Mouse (Mus musculus): ENCODE results near the gene Msi2. TPM values are rescaled to one million over a fixed set of nuclear protein-coding genes. Genes with fewer than 3 reads are reported as not detected.
A peak's percentile ranks its signal among the peaks of the same experiment; 100 is the strongest.

Gene Msi2
- polyA plus RNA-seq, 1 experiment from 2014 or later = 33.1 TPM

GRCm38 (mm10) chr11:88381145-88381909 is 337.0 kb downstream of the Msi2 start:
- no peak overlapping the region for H3K4me2 ChIP-seq (ENCODE audit: low read length)
- no peak overlapping the region for H3K9ac ChIP-seq (replicated peaks; ENCODE audit: low read length)
- H3K36me3 ChIP-seq (ENCODE audit: control insufficient read depth, insufficient read depth, low read length) = peaks cover 25% of the 10 kb centered on the region
- no peaks in the 10 kb centered on the region for H3K27me3 ChIP-seq (ENCODE audit: control insufficient read depth, insufficient read depth, low read length)
- H3K4me1 ChIP-seq (ENCODE audit: control insufficient read depth, insufficient read depth, low read length) = peaks cover 36% of the 10 kb centered on the region
- H3K27ac ChIP-seq (replicated peaks; ENCODE audit: low read depth, low read length) = peak overlapping the region; percentile 52
- WGBS = 67% methylated on average over 11 of the region's 14 CpGs
- H3K4me3 ChIP-seq (replicated peaks; ENCODE audit: low read depth, low read length) = no peak overlapping the region
- H3K9me3 ChIP-seq (ENCODE audit: control insufficient read depth, low read length) = no peaks in the 10 kb centered on the region
- DNase-seq (no peak), ATAC-seq (ENCODE audit: low FRiP score, low TSS enrichment) (no peak)

GRCm38 (mm10) chr11:88379635-88380034 is 338.7 kb downstream of the Msi2 start:
- no peaks in the 10 kb centered on the region for H3K9me3 ChIP-seq (ENCODE audit: control insufficient read depth, low read length)
- WGBS = 70% methylated on average over 2 of the region's 2 CpGs
- ATAC-seq (ENCODE audit: low FRiP score, low TSS enrichment) (no peak), DNase-seq (no peak)
- H3K27ac ChIP-seq (replicated peaks; ENCODE audit: low read depth, low read length) = peak overlapping the region; percentile 71; the same call in 1 of the 2 replicates
- peaks cover 14% of the 10 kb centered on the region for H3K36me3 ChIP-seq (ENCODE audit: control insufficient read depth, insufficient read depth, low read length)
- H3K27me3 ChIP-seq (ENCODE audit: control insufficient read depth, insufficient read depth, low read length) = no peaks in the 10 kb centered on the region
- H3K4me2 ChIP-seq (ENCODE audit: low read length) = no peak overlapping the region
- H3K9ac ChIP-seq (replicated peaks; ENCODE audit: low read length) = no peak overlapping the region
- peaks cover 48% of the 10 kb centered on the region for H3K4me1 ChIP-seq (ENCODE audit: control insufficient read depth, insufficient read depth, low read length)
- no peak overlapping the region for H3K4me3 ChIP-seq (replicated peaks; ENCODE audit: low read depth, low read length)

- H3K4me1 ChIP-seq (ENCODE audit: control insufficient read depth, insufficient read depth, low read length) = peaks cover 48% of the 10 kb centered on the region
Observed at GRCm38 (mm10) chr11:88378686-88379339, 339.5 kb downstream of the Msi2 start.

GRCm38 (mm10) chr11:88372589-88372988 is 345.7 kb downstream of the Msi2 start:
- Histone ChIP-seq H3K9ac (replicated peaks; ENCODE audit: low read length) (no peak overlapping the region), H3K27me3 (ENCODE audit: control insufficient read depth, insufficient read depth, low read length) (no peaks in the 10 kb centered on the region), H3K36me3 (ENCODE audit: control insufficient read depth, insufficient read depth, low read length) (0 out of 2 replicates have a peak, but pooled peaks cover 2% of the 10 kb centered on the region), H3K27ac (replicated peaks; ENCODE audit: low read depth, low read length) (peak overlapping the region; percentile 49; the same call in 1 of the 2 replicates), H3K4me2 (ENCODE audit: low read length) (no peak overlapping the region), H3K4me1 (ENCODE audit: control insufficient read depth, insufficient read depth, low read length) (peaks cover 23% of the 10 kb centered on the region), H3K4me3 (replicated peaks; ENCODE audit: low read depth, low read length) (no peak overlapping the region), H3K9me3 (ENCODE audit: control insufficient read depth, low read length) (no peaks in the 10 kb centered on the region)
- DNase-seq (no peak), ATAC-seq (ENCODE audit: low FRiP score, low TSS enrichment) (no peak)
- 70% methylated on average over 4 of the region's 4 CpGs for WGBS

More at GRCm38 (mm10) chr11:88378686-88379339, 339.5 kb downstream of the Msi2 start:
- Histone ChIP-seq H3K4me2 (ENCODE audit: low read length) (no peak overlapping the region), H3K4me3 (replicated peaks; ENCODE audit: low read depth, low read length) (no peak overlapping the region), H3K36me3 (ENCODE audit: control insufficient read depth, insufficient read depth, low read length) (peaks cover 11% of the 10 kb centered on the region), H3K9me3 (ENCODE audit: control insufficient read depth, low read length) (no peaks in the 10 kb centered on the region), H3K27me3 (ENCODE audit: control insufficient read depth, insufficient read depth, low read length) (no peaks in the 10 kb centered on the region), H3K27ac (replicated peaks; ENCODE audit: low read depth, low read length) (peak overlapping the region; percentile 71), H3K9ac (replicated peaks; ENCODE audit: low read length) (no peak overlapping the region)
- DNase-seq (peak; percentile 71), ATAC-seq (ENCODE audit: low FRiP score, low TSS enrichment) (peak; percentile 55; the same call in 1 of the 2 replicates)
- WGBS = 11% methylated on average over 9 of the region's 9 CpGs

GRCm38 (mm10) chr11:88369898-88370297 is 348.4 kb downstream of the Msi2 start:
- Histone ChIP-seq H3K9me3 (ENCODE audit: control insufficient read depth, low read length) (no peaks in the 10 kb centered on the region), H3K27me3 (ENCODE audit: control insufficient read depth, insufficient read depth, low read length) (no peaks in the 10 kb centered on the region), H3K9ac (replicated peaks; ENCODE audit: low read length) (no peak overlapping the region), H3K36me3 (ENCODE audit: control insufficient read depth, insufficient read depth, low read length) (peaks cover 12% of the 10 kb centered on the region; the same call in 1 of the 2 replicates), H3K4me3 (replicated peaks; ENCODE audit: low read depth, low read length) (no peak overlapping the region), H3K4me1 (ENCODE audit: control insufficient read depth, insufficient read depth, low read length) (0 out of 2 replicates have a peak, but pooled peaks cover 7% of the 10 kb centered on the region), H3K4me2 (ENCODE audit: low read length) (no peak overlapping the region), H3K27ac (replicated peaks; ENCODE audit: low read depth, low read length) (peak overlapping the region; percentile 37; the same call in 1 of the 2 replicates)
- WGBS = 75% methylated on average over 3 of the region's 3 CpGs
- no peak for ATAC-seq (ENCODE audit: low FRiP score, low TSS enrichment)
- no peak for DNase-seq

GRCm38 (mm10) chr11:88367501-88367900 is 350.8 kb downstream of the Msi2 start:
- Histone ChIP-seq H3K4me1 (ENCODE audit: control insufficient read depth, insufficient read depth, low read length) (0 out of 2 replicates have a peak, but pooled peaks cover under 1% of the 10 kb centered on the region), H3K9ac (replicated peaks; ENCODE audit: low read length) (no peak overlapping the region), H3K4me3 (replicated peaks; ENCODE audit: low read depth, low read length) (no peak overlapping the region), H3K27ac (replicated peaks; ENCODE audit: low read depth, low read length) (no peak overlapping the region), H3K9me3 (ENCODE audit: control insufficient read depth, low read length) (no peaks in the 10 kb centered on the region), H3K27me3 (ENCODE audit: control insufficient read depth, insufficient read depth, low read length) (no peaks in the 10 kb centered on the region), H3K4me2 (ENCODE audit: low read length) (no peak overlapping the region), H3K36me3 (ENCODE audit: control insufficient read depth, insufficient read depth, low read length) (peaks cover 12% of the 10 kb centered on the region)
- DNase-seq (no peak), ATAC-seq (ENCODE audit: low FRiP score, low TSS enrichment) (no peak)
- WGBS = 86% methylated on average over 4 of the region's 4 CpGs

- peak overlapping the region; percentile 33; the same call in 1 of the 2 replicates for H3K27ac ChIP-seq (replicated peaks; ENCODE audit: low read depth, low read length)
- H3K4me3 ChIP-seq (replicated peaks; ENCODE audit: low read depth, low read length) = no peak overlapping the region
- no peaks in the 10 kb centered on the region for H3K4me1 ChIP-seq (ENCODE audit: control insufficient read depth, insufficient read depth, low read length)
- no peaks in the 10 kb centered on the region for H3K9me3 ChIP-seq (ENCODE audit: control insufficient read depth, low read length)
- H3K9ac ChIP-seq (replicated peaks; ENCODE audit: low read length) = no peak overlapping the region
- DNase-seq (no peak), ATAC-seq (ENCODE audit: low FRiP score, low TSS enrichment) (no peak)
- H3K27me3 ChIP-seq (ENCODE audit: control insufficient read depth, insufficient read depth, low read length) = no peaks in the 10 kb centered on the region
- 94% methylated on average over 2 of the region's 2 CpGs for WGBS
- H3K4me2 ChIP-seq (ENCODE audit: low read length) = no peak overlapping the region
- peaks cover 10% of the 10 kb centered on the region for H3K36me3 ChIP-seq (ENCODE audit: control insufficient read depth, insufficient read depth, low read length)
Observed at GRCm38 (mm10) chr11:88365914-88366540, 352.3 kb downstream of the Msi2 start.

GRCm38 (mm10) chr11:88364231-88364630 is 354.1 kb downstream of the Msi2 start:
- H3K9me3 ChIP-seq (ENCODE audit: control insufficient read depth, low read length) = no peaks in the 10 kb centered on the region
- no peaks in the 10 kb centered on the region for H3K4me1 ChIP-seq (ENCODE audit: control insufficient read depth, insufficient read depth, low read length)
- WGBS = 96% methylated on average over 3 of the region's 3 CpGs
- no peak overlapping the region for H3K4me2 ChIP-seq (ENCODE audit: low read length)
- ATAC-seq (ENCODE audit: low FRiP score, low TSS enrichment) (no peak), DNase-seq (no peak)
- no peak overlapping the region for H3K27ac ChIP-seq (replicated peaks; ENCODE audit: low read depth, low read length)
- H3K36me3 ChIP-seq (ENCODE audit: control insufficient read depth, insufficient read depth, low read length) = peaks cover 10% of the 10 kb centered on the region
- no peaks in the 10 kb centered on the region for H3K27me3 ChIP-seq (ENCODE audit: control insufficient read depth, insufficient read depth, low read length)
- H3K9ac ChIP-seq (replicated peaks; ENCODE audit: low read length) = no peak overlapping the region
- no peak overlapping the region for H3K4me3 ChIP-seq (replicated peaks; ENCODE audit: low read depth, low read length)
